Mouse (Mus musculus) forebrain, postnatal 0 days (tissue): ENCODE data around the gene Gm10354. TPM values are rescaled to one million over a fixed set of nuclear protein-coding genes. Genes with fewer than 3 reads are reported as not detected.
"Not testable (repeated sequence)": the region's sequence is repeated elsewhere in the genome, so short reads cannot be mapped to it uniquely, and the experiment has no call there.

Experiments
- ATAC-seq: fragments of 200-750 bp; cut with Nextera tagmentation; 2 replicates; pipeline ENCODE4 v1.8.0; 2017; ENCODE audit warnings: mild to moderate bottlenecking, moderate library complexity
- DNase-seq: peaks from one replicate; pipeline ENCODE4 v3.0.0-alpha.2; 2015
- H3K27ac ChIP-seq: fragments of 300-500 bp; sonication (generic); 2 replicates; pipeline ENCODE4 v1.5.1; 2014; ENCODE audit warnings: low read depth, mild to moderate bottlenecking, antibody characterized with exemption, low read length, moderate library complexity, mixed read lengths
- H3K27me3 ChIP-seq: fragments of 300-500 bp; sonication (generic); 2 replicates; pipeline ENCODE4 v1.6.1; 2014; ENCODE audit warnings: mild to moderate bottlenecking, low read length, mixed read lengths; ENCODE audit not compliant: insufficient read depth
- H3K36me3 ChIP-seq: fragments of 300-500 bp; sonication (generic); 2 replicates; pipeline ENCODE4 v1.6.1; 2014; ENCODE audit warnings: mild to moderate bottlenecking, moderate library complexity; ENCODE audit not compliant: insufficient read depth
- H3K4me1 ChIP-seq: fragments of 300-500 bp; sonication (generic); 2 replicates; pipeline ENCODE4 v1.6.1; 2014; ENCODE audit warnings: antibody characterized with exemption; ENCODE audit not compliant: insufficient read depth
- H3K4me2 ChIP-seq: fragments of 300-500 bp; sonication (generic); 2 replicates; pipeline ENCODE4 v1.6.1; 2014; ENCODE audit warnings: low read depth, mild to moderate bottlenecking, moderate library complexity
- H3K4me3 ChIP-seq: fragments of 300-500 bp; sonication (generic); 2 replicates; pipeline ENCODE4 v1.5.1; 2014; ENCODE audit warnings: low read depth, low read length, mixed read lengths
- H3K9ac ChIP-seq: fragments of 300-500 bp; sonication (generic); 2 replicates; pipeline ENCODE4 v1.6.1; 2014; ENCODE audit warnings: mild to moderate bottlenecking
- H3K9me3 ChIP-seq: fragments of 300-500 bp; sonication (generic); 2 replicates; pipeline ENCODE4 v1.6.1; 2016; ENCODE audit warnings: low read length
- WGBS: fragments of 180-500 bp; shearing (Covaris S2); extraction: QIAGEN DNeasy Blood & Tissue Kit; methylation state at CpG from one replicate; pipeline ENCODE4 v1.1.7; 2014; 5-methylcytosine and 5-hydroxymethylcytosine counted together
- polyA plus RNA-seq: library from polyadenylated mRNA; unstranded; fragments of >200 nt; fragmentation: Nextera tagmentation; extraction: Ambion mirVana; gene quantifications from 2 replicates; pipeline ENCODE4 v1.2.1, GENCODE M21; 2015
- total RNA-seq: library from RNA; depleted of rRNA; stranded (reverse); fragments of >200 nt; gene quantifications from 2 replicates; pipeline ENCODE4 v1.2.3, GENCODE M21; 2014

Gm10354 gene
- total and polyA plus RNA-seq, 2 experiments from 2014 or later: not detected

GRCm38 (mm10) chr5:14955928-14956706, 22.6 kb downstream of the Gm10354 start:
- WGBS: 96% methylated on average over 1 of the region's 1 CpGs
- not testable (repeated sequence) for H3K9ac ChIP-seq, H3K4me2 ChIP-seq, H3K4me1 ChIP-seq, H3K36me3 ChIP-seq, H3K4me3 ChIP-seq, H3K27me3 ChIP-seq, H3K27ac ChIP-seq, ATAC-seq, DNase-seq
- peaks cover 14% of the 10 kb centered on the region; the same call in 1 of the 2 replicates for H3K9me3 ChIP-seq

- ATAC-seq, H3K27me3 ChIP-seq: not testable (repeated sequence)
- peaks cover 11% of the 10 kb centered on the region; the same call in 1 of the 2 replicates for H3K9me3 ChIP-seq
Observed at GRCm38 (mm10) chr5:14953587-14953986, 25.1 kb downstream of the Gm10354 start.

GRCm38 (mm10) chr5:14952749-14953148, 26.0 kb downstream of the Gm10354 start:
- not testable (repeated sequence) for H3K36me3 ChIP-seq, DNase-seq, H3K27me3 ChIP-seq, H3K4me3 ChIP-seq, H3K9ac ChIP-seq, H3K4me2 ChIP-seq, H3K4me1 ChIP-seq, ATAC-seq, H3K27ac ChIP-seq
- H3K9me3 ChIP-seq: peaks cover 13% of the 10 kb centered on the region; the same call in 1 of the 2 replicates
- whole genome bisulfite sequencing: 74% methylated on average over 3 of the region's 3 CpGs

More at GRCm38 (mm10) chr5:14953587-14953986, 25.1 kb downstream of the Gm10354 start:
- H3K4me3 ChIP-seq, H3K27ac ChIP-seq, H3K9ac ChIP-seq, DNase-seq, H3K36me3 ChIP-seq, H3K4me2 ChIP-seq, H3K4me1 ChIP-seq: not testable (repeated sequence)

- not testable (repeated sequence) for ATAC-seq, H3K4me2 ChIP-seq, H3K9ac ChIP-seq, H3K27me3 ChIP-seq, H3K27ac ChIP-seq, H3K36me3 ChIP-seq, DNase-seq, H3K4me1 ChIP-seq, H3K4me3 ChIP-seq
- peaks cover 14% of the 10 kb centered on the region; the same call in 1 of the 2 replicates for H3K9me3 ChIP-seq
- WGBS: 69% methylated on average over 7 of the region's 7 CpGs
Observed at GRCm38 (mm10) chr5:14951822-14952221, 26.9 kb downstream of the Gm10354 start.

- H3K27ac ChIP-seq, H3K9me3 ChIP-seq, H3K4me1 ChIP-seq, H3K4me2 ChIP-seq, H3K4me3 ChIP-seq, DNase-seq, H3K27me3 ChIP-seq, H3K9ac ChIP-seq, H3K36me3 ChIP-seq, ATAC-seq: not testable (repeated sequence)
- WGBS: 63% methylated on average over 4 of the region's 4 CpGs
Observed at GRCm38 (mm10) chr5:14947482-14948198, 31.1 kb downstream of the Gm10354 start.

- H3K4me1 ChIP-seq, H3K9ac ChIP-seq, H3K9me3 ChIP-seq, H3K4me3 ChIP-seq, H3K4me2 ChIP-seq, ATAC-seq, DNase-seq, H3K36me3 ChIP-seq, H3K27ac ChIP-seq, H3K27me3 ChIP-seq: not testable (repeated sequence)
- WGBS: 60% methylated on average over 4 of the region's 4 CpGs
Observed at GRCm38 (mm10) chr5:14945524-14945923, 33.2 kb downstream of the Gm10354 start.

- not testable (repeated sequence) for DNase-seq, ATAC-seq, H3K27ac ChIP-seq, H3K27me3 ChIP-seq, H3K9me3 ChIP-seq, H3K4me1 ChIP-seq, H3K4me2 ChIP-seq, H3K9ac ChIP-seq, H3K4me3 ChIP-seq, H3K36me3 ChIP-seq
- WGBS: 90% methylated on average over 1 of the region's 1 CpGs
Observed at GRCm38 (mm10) chr5:14941043-14941442, 37.7 kb downstream of the Gm10354 start.

- not testable (repeated sequence) for H3K4me2 ChIP-seq
- 41% methylated on average over 1 of the region's 1 CpGs for WGBS
Observed at GRCm38 (mm10) chr5:14938329-14938728, 40.4 kb downstream of the Gm10354 start, which contains the start of gene Speer4e. Gene Speer4e, minus strand, starts transcription at chr5:14938429.

GRCm38 (mm10) chr5:14933721-14934120, 45.0 kb downstream of the Gm10354 start:
- not testable (repeated sequence) for H3K36me3 ChIP-seq, H3K9me3 ChIP-seq, H3K4me1 ChIP-seq, H3K9ac ChIP-seq, H3K4me3 ChIP-seq, H3K27me3 ChIP-seq, H3K27ac ChIP-seq, H3K4me2 ChIP-seq, ATAC-seq, DNase-seq
- 73% methylated on average over 5 of the region's 6 CpGs for WGBS

More at GRCm38 (mm10) chr5:14938329-14938728, 40.4 kb downstream of the Gm10354 start, which contains the start of gene Speer4e:
- not testable (repeated sequence) for H3K27me3 ChIP-seq, ATAC-seq, DNase-seq, H3K36me3 ChIP-seq, H3K9me3 ChIP-seq, H3K4me1 ChIP-seq, H3K27ac ChIP-seq, H3K9ac ChIP-seq, H3K4me3 ChIP-seq
